ENCODE assay signal across 16 mouse cellular contexts in genomic region chr2:106511889-106512288, GRCm38 (mm10).
A peak's percentile ranks its signal among the peaks of the same experiment; 100 is the strongest.
DNase-seq lines count a peak whose midpoint lies in the region.
"Had no signal": no experiment of that assay in that cellular context is flagged by ENCODE, and none has a peak within 500 bp of the region (broad histone marks: within the 10 kb centered on the region; RNA-seq: fewer than 3 reads in every experiment).

No protein-coding gene starts in this region.

- DNase-seq in frontal cortex, adult 2 months (ENCODE audit: extremely low spot score in 1 of 2, low spot score in 1 of 2): peak; percentile 2 to 53
- DNase-seq in frontal cortex, postnatal 10 days (ENCODE audit: low spot score in 2 of 2): no peak
- peak; percentile 7 to 28 for DNase-seq in left cerebral cortex, adult 18-20 months (ENCODE audit: low spot score in 2 of 2)
- no peak for DNase-seq in left cerebral cortex, postnatal 10 days (ENCODE audit: extremely low spot score in 1 of 2, low spot score in 2 of 2)
- DNase-seq in right cerebral cortex, adult 18-20 months: peak; percentile 41
- no peak for DNase-seq in right cerebral cortex, postnatal 25 days
- no peak for DNase-seq in retina, embryonic 14.5 days (ENCODE audit: low spot score)
- DNase-seq: cerebellum, adult 18-20 months; gastrocnemius, postnatal 36 days; kidney, adult 11 months; kidney, postnatal 36 days; layer of hippocampus, postnatal 36 days; lung, postnatal 4 days; right cerebral cortex, postnatal 14 days; spleen, adult 18-20 months; thymus, postnatal 25 days had no signal

- intact Hi-C loops in left cerebral cortex, postnatal 10 days (cut with DNase I): loop anchor here (10.0 kb wide), 1 partner anchor 183 kb away; the partner anchor contains the start of gene Mpped2

Comparison
In these comparisons a context has a peak if more than half of its experiments do, and no peak if none do; other contexts are left out.
1. DNase-seq: peak in frontal cortex, adult 2 months (2 of 2), left cerebral cortex, adult 18-20 months (2 of 2) and right cerebral cortex, adult 18-20 months (single experiment); none in frontal cortex, postnatal 10 days (0 of 2), left cerebral cortex, postnatal 10 days (0 of 2), right cerebral cortex, postnatal 25 days (single experiment) and retina, embryonic 14.5 days (single experiment).